Mouse (Mus musculus): ENCODE data around the gene Cabp1. TPM values are rescaled to one million over a fixed set of nuclear protein-coding genes. Genes with fewer than 3 reads are reported as not detected.

The Cabp1 gene
- polyA plus RNA-seq, 1 experiment from 2014 or later: 1.3 TPM

GRCm38 (mm10) chr5:115204562-115205311 lies 10.6 kb upstream of the Cabp1 start:
- WGBS: 2% methylated on average over 31 of the region's 31 CpGs
- Histone ChIP-seq H3K4me3 (ENCODE audit: low read depth, low read length) (peak overlapping the region; percentile 27), H3K4me1 (replicated peaks; ENCODE audit: control insufficient read depth, insufficient read depth, low read length) (peaks cover 16% of the 10 kb centered on the region; the same call in 1 of the 2 replicates), H3K36me3 (ENCODE audit: control insufficient read depth, insufficient read depth, low read length) (no peaks in the 10 kb centered on the region), H3K9me3 (ENCODE audit: control insufficient read depth, low read length) (no peaks in the 10 kb centered on the region), H3K27me3 (replicated peaks; ENCODE audit: control insufficient read depth, insufficient read depth, low read length) (peaks cover 5% of the 10 kb centered on the region; the same call in 1 of the 2 replicates), H3K9ac (ENCODE audit: low read length) (peak overlapping the region; percentile 48), H3K27ac (ENCODE audit: low read depth) (peak overlapping the region; percentile 22; the same call in 1 of the 2 replicates), H3K4me2 (ENCODE audit: low read length) (peak overlapping the region; percentile 55)
- DNase-seq (ENCODE audit: low spot score) (peak; percentile 79), ATAC-seq (replicated peaks; ENCODE audit: low FRiP score, low TSS enrichment, low read depth) (peak; percentile 85)

DNA sequence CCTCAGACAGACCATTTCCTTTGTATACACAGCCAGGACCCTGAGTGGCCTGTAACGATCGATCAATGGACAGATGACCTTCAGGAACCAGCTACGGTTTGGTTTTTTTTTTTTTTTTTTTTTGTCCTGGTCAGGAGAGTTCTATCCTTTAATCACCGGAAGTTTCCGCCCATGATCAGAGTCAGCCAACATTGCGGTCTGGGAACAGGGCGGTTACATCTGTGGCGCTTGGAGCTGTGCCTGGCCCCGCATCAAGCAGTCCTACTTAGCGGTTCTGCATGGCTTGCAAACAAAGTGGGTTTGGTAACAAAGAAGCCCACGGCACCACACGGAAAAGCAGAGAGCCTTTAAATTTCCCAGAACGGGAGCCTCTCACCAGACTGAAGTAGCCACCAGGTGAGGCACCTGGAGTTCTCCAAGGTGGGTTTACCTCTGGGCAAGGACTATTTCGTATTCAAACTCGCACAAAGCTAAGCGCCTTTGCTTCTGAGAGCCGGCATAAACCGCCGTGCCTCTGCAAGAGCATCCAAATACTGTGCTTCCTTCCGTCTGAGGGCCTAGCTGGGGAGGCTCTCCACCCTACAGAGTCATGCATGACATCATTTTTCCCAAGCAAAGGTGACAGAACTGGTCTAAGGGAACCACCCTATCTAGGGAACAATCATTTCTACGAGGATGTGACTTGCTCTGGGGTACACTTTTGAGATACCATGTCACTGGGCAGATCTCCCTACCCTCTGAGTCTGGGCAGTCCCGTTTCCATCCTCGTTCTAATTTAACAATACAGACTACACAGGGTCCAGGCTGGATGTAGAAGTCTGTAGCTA lies 9.8 kb upstream of the Cabp1 start:
- Histone ChIP-seq H3K27me3 (replicated peaks; ENCODE audit: control insufficient read depth, insufficient read depth, low read length) (peaks cover 5% of the 10 kb centered on the region; the same call in 1 of the 2 replicates), H3K4me1 (replicated peaks; ENCODE audit: control insufficient read depth, insufficient read depth, low read length) (peaks cover 16% of the 10 kb centered on the region; the same call in 1 of the 2 replicates), H3K27ac (ENCODE audit: low read depth) (0 out of 2 replicates have a peak overlapping the region, but pooled peaks have one; percentile 22), H3K4me2 (ENCODE audit: low read length) (peak overlapping the region; percentile 55), H3K9ac (ENCODE audit: low read length) (peak overlapping the region; percentile 48), H3K4me3 (ENCODE audit: low read depth, low read length) (peak overlapping the region; percentile 27), H3K9me3 (ENCODE audit: control insufficient read depth, low read length) (no peaks in the 10 kb centered on the region), H3K36me3 (ENCODE audit: control insufficient read depth, insufficient read depth, low read length) (no peaks in the 10 kb centered on the region)
- ATAC-seq (replicated peaks; ENCODE audit: low FRiP score, low TSS enrichment, low read depth) (no peak; the same call in 1 of the 2 replicates), DNase-seq (ENCODE audit: low spot score) (no peak)
- 14% methylated on average over 23 of the region's 23 CpGs for WGBS

DNA sequence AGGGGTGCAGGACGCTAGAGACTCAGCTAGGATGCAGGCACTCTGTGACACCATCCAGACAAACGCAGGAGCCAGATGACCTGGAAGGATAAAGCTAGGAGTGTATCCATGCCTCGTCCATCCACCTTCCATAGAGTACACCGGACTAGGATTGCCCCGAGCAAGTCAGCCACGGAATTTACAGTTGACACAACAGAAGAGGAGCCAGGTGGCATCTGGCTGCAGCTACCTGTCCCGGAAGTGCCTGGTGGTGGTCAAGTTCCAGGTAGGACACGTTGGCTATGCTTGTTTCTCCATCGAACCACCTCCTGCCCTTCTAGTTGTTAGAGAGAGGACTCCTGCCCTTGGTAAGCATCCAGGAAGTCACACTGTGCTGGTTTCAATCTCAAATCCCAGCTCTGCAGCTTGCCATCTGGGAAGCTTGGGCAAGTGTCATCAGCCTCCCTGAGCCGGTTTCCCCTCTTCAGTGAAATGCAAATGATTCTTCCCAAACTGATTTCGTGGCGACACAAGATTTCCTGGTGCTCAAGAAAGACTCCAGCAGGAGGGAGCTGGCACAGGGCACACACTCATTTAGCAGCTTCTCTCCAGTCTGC lies 543 bp upstream of the Cabp1 start:
- Histone ChIP-seq H3K9me3 (ENCODE audit: control insufficient read depth, low read length) (no peaks in the 10 kb centered on the region), H3K4me2 (ENCODE audit: low read length) (peak overlapping the region; percentile 100), H3K4me3 (ENCODE audit: low read depth, low read length) (peak overlapping the region; percentile 52), H3K9ac (ENCODE audit: low read length) (no peak overlapping the region), H3K36me3 (ENCODE audit: control insufficient read depth, insufficient read depth, low read length) (no peaks in the 10 kb centered on the region), H3K27ac (ENCODE audit: low read depth) (no peak overlapping the region), H3K4me1 (replicated peaks; ENCODE audit: control insufficient read depth, insufficient read depth, low read length) (peaks cover 7% of the 10 kb centered on the region), H3K27me3 (replicated peaks; ENCODE audit: control insufficient read depth, insufficient read depth, low read length) (peaks cover 56% of the 10 kb centered on the region)
- DNase-seq (ENCODE audit: low spot score) (no peak), ATAC-seq (replicated peaks; ENCODE audit: low FRiP score, low TSS enrichment, low read depth) (no peak; the same call in 1 of the 2 replicates)
- WGBS: 5% methylated on average over 12 of the region's 12 CpGs

- Histone ChIP-seq H3K4me1 (replicated peaks; ENCODE audit: control insufficient read depth, insufficient read depth, low read length) (peaks cover 7% of the 10 kb centered on the region), H3K9ac (ENCODE audit: low read length) (no peak overlapping the region; the same call in 1 of the 2 replicates), H3K27me3 (replicated peaks; ENCODE audit: control insufficient read depth, insufficient read depth, low read length) (peaks cover 59% of the 10 kb centered on the region), H3K4me2 (ENCODE audit: low read length) (peak overlapping the region; percentile 100), H3K36me3 (ENCODE audit: control insufficient read depth, insufficient read depth, low read length) (no peaks in the 10 kb centered on the region), H3K4me3 (ENCODE audit: low read depth, low read length) (peak overlapping the region; percentile 52), H3K27ac (ENCODE audit: low read depth) (no peak overlapping the region), H3K9me3 (ENCODE audit: control insufficient read depth, low read length) (no peaks in the 10 kb centered on the region)
- WGBS: under 1% methylated on average over 34 of the region's 34 CpGs
- DNase-seq (ENCODE audit: low spot score) (peak; percentile 87), ATAC-seq (replicated peaks; ENCODE audit: low FRiP score, low TSS enrichment, low read depth) (peak; percentile 18; the same call in 1 of the 2 replicates)
Measured at GRCm38 (mm10) chr5:115193226-115193625, 955 bp downstream of the Cabp1 start.

GRCm38 (mm10) chr5:115192828-115193195 lies 1.4 kb downstream of the Cabp1 start:
- Histone ChIP-seq H3K4me3 (ENCODE audit: low read depth, low read length) (peak overlapping the region; percentile 52), H3K27me3 (replicated peaks; ENCODE audit: control insufficient read depth, insufficient read depth, low read length) (peaks cover 60% of the 10 kb centered on the region), H3K9ac (ENCODE audit: low read length) (no peak overlapping the region), H3K27ac (ENCODE audit: low read depth) (no peak overlapping the region), H3K36me3 (ENCODE audit: control insufficient read depth, insufficient read depth, low read length) (no peaks in the 10 kb centered on the region), H3K9me3 (ENCODE audit: control insufficient read depth, low read length) (no peaks in the 10 kb centered on the region), H3K4me1 (replicated peaks; ENCODE audit: control insufficient read depth, insufficient read depth, low read length) (peaks cover 7% of the 10 kb centered on the region), H3K4me2 (ENCODE audit: low read length) (peak overlapping the region; percentile 100)
- WGBS: 16% methylated on average over 7 of the region's 7 CpGs
- ATAC-seq (replicated peaks; ENCODE audit: low FRiP score, low TSS enrichment, low read depth): no peak
- DNase-seq (ENCODE audit: low spot score): no peak

DNA sequence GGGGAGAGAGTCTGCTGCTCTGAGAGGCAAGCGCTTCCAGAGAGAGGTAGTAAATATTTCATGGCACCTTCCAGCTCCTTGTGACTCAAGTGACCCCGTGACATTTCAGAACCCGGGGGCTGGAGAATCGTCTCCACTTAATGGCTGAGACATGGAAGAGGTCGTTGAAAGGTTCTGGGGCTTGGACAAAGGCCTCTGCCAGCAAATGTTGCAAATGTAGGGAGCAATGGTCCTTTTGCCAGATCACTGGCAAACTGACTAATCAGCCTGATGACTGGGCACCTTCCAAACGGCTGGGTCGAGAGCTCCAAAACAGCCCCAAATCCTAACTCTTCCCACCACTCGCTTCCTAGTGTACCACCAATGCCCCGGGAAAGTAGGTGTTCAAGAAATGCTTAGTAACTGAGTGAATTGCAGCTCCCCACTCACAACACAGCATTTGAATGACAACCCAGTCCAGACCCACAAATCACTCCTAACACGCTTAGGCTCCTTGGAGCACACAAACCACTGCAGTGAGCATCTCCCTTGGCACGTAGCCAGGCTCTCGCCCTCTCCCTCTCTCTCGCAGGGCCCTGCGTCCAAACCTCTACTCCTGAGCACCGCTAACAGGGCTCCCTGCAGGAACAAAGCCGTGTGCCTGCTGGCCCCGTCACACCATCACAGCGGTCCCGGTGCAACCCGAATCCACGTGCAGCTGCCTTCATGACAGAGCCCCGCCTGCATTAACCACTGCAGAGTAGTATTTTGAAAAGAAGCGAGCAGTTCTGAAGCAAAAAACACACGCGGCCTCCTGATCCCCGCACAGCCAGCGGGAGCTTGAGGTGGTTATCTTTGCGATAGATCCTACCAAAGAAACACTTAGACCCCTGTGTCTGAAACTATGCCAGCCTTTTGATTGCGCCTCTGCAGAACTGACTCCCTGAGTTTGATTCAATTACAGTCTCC lies 2.0 kb downstream of the Cabp1 start:
- no peaks in the 10 kb centered on the region for H3K36me3 ChIP-seq (ENCODE audit: control insufficient read depth, insufficient read depth, low read length)
- ATAC-seq (replicated peaks; ENCODE audit: low FRiP score, low TSS enrichment, low read depth): no peak
- no peak overlapping the region for H3K27ac ChIP-seq (ENCODE audit: low read depth)
- peak overlapping the region; percentile 7; the same call in 1 of the 2 replicates for H3K4me2 ChIP-seq (ENCODE audit: low read length)
- peaks cover 63% of the 10 kb centered on the region for H3K27me3 ChIP-seq (replicated peaks; ENCODE audit: control insufficient read depth, insufficient read depth, low read length)
- no peaks in the 10 kb centered on the region for H3K9me3 ChIP-seq (ENCODE audit: control insufficient read depth, low read length)
- no peak overlapping the region for H3K9ac ChIP-seq (ENCODE audit: low read length)
- no peak for DNase-seq (ENCODE audit: low spot score)
- peaks cover 12% of the 10 kb centered on the region for H3K4me1 ChIP-seq (replicated peaks; ENCODE audit: control insufficient read depth, insufficient read depth, low read length)
- no peak overlapping the region for H3K4me3 ChIP-seq (ENCODE audit: low read depth, low read length)
- WGBS: 9% methylated on average over 29 of the region's 29 CpGs

DNA sequence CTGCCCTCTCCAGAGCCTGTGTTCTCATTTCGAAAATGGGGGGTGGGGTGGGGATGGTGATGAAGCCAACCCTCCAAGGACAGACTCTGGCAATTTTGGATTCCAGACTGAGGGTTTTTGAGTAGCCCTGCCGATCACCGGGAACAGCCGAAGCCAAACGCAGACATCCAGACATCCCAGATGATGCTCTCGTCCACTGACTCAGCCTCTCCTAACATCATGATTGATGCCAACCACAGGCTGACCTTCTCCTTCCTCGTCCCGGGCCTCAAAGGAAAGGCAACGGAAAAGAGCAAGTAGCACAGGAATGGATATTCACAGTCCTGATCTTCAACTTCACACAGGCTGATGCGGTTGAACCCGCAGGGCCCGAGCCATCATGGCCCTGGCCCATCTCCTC lies 4.1 kb downstream of the Cabp1 start:
- no peaks in the 10 kb centered on the region for H3K9me3 ChIP-seq (ENCODE audit: control insufficient read depth, low read length)
- no peaks in the 10 kb centered on the region for H3K36me3 ChIP-seq (ENCODE audit: control insufficient read depth, insufficient read depth, low read length)
- no peak overlapping the region for H3K27ac ChIP-seq (ENCODE audit: low read depth)
- no peak for DNase-seq (ENCODE audit: low spot score)
- H3K4me1 ChIP-seq (replicated peaks; ENCODE audit: control insufficient read depth, insufficient read depth, low read length): peaks cover 12% of the 10 kb centered on the region
- no peak overlapping the region for H3K4me3 ChIP-seq (ENCODE audit: low read depth, low read length)
- peaks cover 57% of the 10 kb centered on the region for H3K27me3 ChIP-seq (replicated peaks; ENCODE audit: control insufficient read depth, insufficient read depth, low read length)
- no peak overlapping the region for H3K9ac ChIP-seq (ENCODE audit: low read length)
- no peak for ATAC-seq (replicated peaks; ENCODE audit: low FRiP score, low TSS enrichment, low read depth)
- no peak overlapping the region for H3K4me2 ChIP-seq (ENCODE audit: low read length)
- 60% methylated on average over 12 of the region's 12 CpGs for WGBS

All from intestine, embryonic 14.5 days (tissue).